Mouse (Mus musculus): ENCODE measurements around the gene Cdcp2. TPM values are rescaled to one million over a fixed set of nuclear protein-coding genes. Genes with fewer than 3 reads are reported as not detected.

Gene Cdcp2
- polyA plus RNA-seq, 1 experiment from 2014 or later, result not detected

GRCm38 (mm10) chr4:107082185-107082584 lies 14.5 kb upstream of the Cdcp2 start:
- no peak overlapping the region for H3K27ac ChIP-seq (ENCODE audit: low read depth, low read length)
- no peak for ATAC-seq (replicated peaks; ENCODE audit: low FRiP score)
- 79% methylated on average over 3 of the region's 3 CpGs for WGBS
- H3K9ac ChIP-seq (ENCODE audit: low read depth, low read length), result no peak overlapping the region
- no peak overlapping the region for H3K4me2 ChIP-seq
- no peaks in the 10 kb centered on the region for H3K27me3 ChIP-seq (replicated peaks; ENCODE audit: control insufficient read depth, insufficient read depth, low read length)
- H3K9me3 ChIP-seq (ENCODE audit: control insufficient read depth, low read length), result no peaks in the 10 kb centered on the region
- no peaks in the 10 kb centered on the region for H3K4me1 ChIP-seq (replicated peaks; ENCODE audit: control insufficient read depth, insufficient read depth, low read length)
- H3K36me3 ChIP-seq (ENCODE audit: control insufficient read depth, insufficient read depth, low read length), result no peaks in the 10 kb centered on the region
- no peak overlapping the region for H3K4me3 ChIP-seq (ENCODE audit: low read depth, low read length)
- DNase-seq (ENCODE audit: low spot score), result no peak

- Histone ChIP-seq H3K9me3 (ENCODE audit: control insufficient read depth, low read length) (no peaks in the 10 kb centered on the region), H3K4me1 (replicated peaks; ENCODE audit: control insufficient read depth, insufficient read depth, low read length) (no peaks in the 10 kb centered on the region), H3K27ac (ENCODE audit: low read depth, low read length) (no peak overlapping the region), H3K36me3 (ENCODE audit: control insufficient read depth, insufficient read depth, low read length) (no peaks in the 10 kb centered on the region), H3K4me2 (no peak overlapping the region), H3K4me3 (ENCODE audit: low read depth, low read length) (no peak overlapping the region), H3K9ac (ENCODE audit: low read depth, low read length) (no peak overlapping the region), H3K27me3 (replicated peaks; ENCODE audit: control insufficient read depth, insufficient read depth, low read length) (no peaks in the 10 kb centered on the region)
- WGBS, result 89% methylated on average over 4 of the region's 4 CpGs
- no peak for DNase-seq (ENCODE audit: low spot score)
- ATAC-seq (replicated peaks; ENCODE audit: low FRiP score), result no peak
Measured at GRCm38 (mm10) chr4:107083126-107083525, 13.6 kb upstream of the Cdcp2 start.

- no peak for DNase-seq (ENCODE audit: low spot score)
- Histone ChIP-seq H3K4me3 (ENCODE audit: low read depth, low read length) (no peak overlapping the region), H3K4me1 (replicated peaks; ENCODE audit: control insufficient read depth, insufficient read depth, low read length) (no peaks in the 10 kb centered on the region), H3K9me3 (ENCODE audit: control insufficient read depth, low read length) (no peaks in the 10 kb centered on the region), H3K36me3 (ENCODE audit: control insufficient read depth, insufficient read depth, low read length) (no peaks in the 10 kb centered on the region), H3K27me3 (replicated peaks; ENCODE audit: control insufficient read depth, insufficient read depth, low read length) (no peaks in the 10 kb centered on the region), H3K27ac (ENCODE audit: low read depth, low read length) (no peak overlapping the region), H3K9ac (ENCODE audit: low read depth, low read length) (no peak overlapping the region), H3K4me2 (no peak overlapping the region)
- ATAC-seq (replicated peaks; ENCODE audit: low FRiP score), result no peak
- WGBS, result 31% methylated on average over 1 of the region's 1 CpGs
Measured at GRCm38 (mm10) chr4:107084343-107084742, 12.3 kb upstream of the Cdcp2 start.

- Histone ChIP-seq H3K4me1 (replicated peaks; ENCODE audit: control insufficient read depth, insufficient read depth, low read length) (no peaks in the 10 kb centered on the region), H3K27me3 (replicated peaks; ENCODE audit: control insufficient read depth, insufficient read depth, low read length) (no peaks in the 10 kb centered on the region), H3K4me2 (no peak overlapping the region), H3K9ac (ENCODE audit: low read depth, low read length) (no peak overlapping the region), H3K27ac (ENCODE audit: low read depth, low read length) (no peak overlapping the region), H3K4me3 (ENCODE audit: low read depth, low read length) (no peak overlapping the region), H3K36me3 (ENCODE audit: control insufficient read depth, insufficient read depth, low read length) (no peaks in the 10 kb centered on the region), H3K9me3 (ENCODE audit: control insufficient read depth, low read length) (no peaks in the 10 kb centered on the region)
- DNase-seq (ENCODE audit: low spot score) (no peak), ATAC-seq (replicated peaks; ENCODE audit: low FRiP score) (no peak; the same call in 1 of the 2 replicates)
- 34% methylated on average over 6 of the region's 6 CpGs for WGBS
Measured at GRCm38 (mm10) chr4:107084858-107085257, 11.8 kb upstream of the Cdcp2 start.

- ATAC-seq (replicated peaks; ENCODE audit: low FRiP score), result no peak
- H3K27ac ChIP-seq (ENCODE audit: low read depth, low read length), result no peak overlapping the region
- H3K36me3 ChIP-seq (ENCODE audit: control insufficient read depth, insufficient read depth, low read length), result no peaks in the 10 kb centered on the region
- H3K4me3 ChIP-seq (ENCODE audit: low read depth, low read length), result no peak overlapping the region
- H3K4me2 ChIP-seq, result no peak overlapping the region
- H3K27me3 ChIP-seq (replicated peaks; ENCODE audit: control insufficient read depth, insufficient read depth, low read length), result no peaks in the 10 kb centered on the region
- no peak for DNase-seq (ENCODE audit: low spot score)
- peaks cover 3% of the 10 kb centered on the region for H3K4me1 ChIP-seq (replicated peaks; ENCODE audit: control insufficient read depth, insufficient read depth, low read length)
- H3K9me3 ChIP-seq (ENCODE audit: control insufficient read depth, low read length), result no peaks in the 10 kb centered on the region
- WGBS, result 83% methylated on average over 14 of the region's 14 CpGs
- no peak overlapping the region for H3K9ac ChIP-seq (ENCODE audit: low read depth, low read length)
Measured at GRCm38 (mm10) chr4:107091696-107092095, 5.0 kb upstream of the Cdcp2 start.

- no peak for DNase-seq (ENCODE audit: low spot score)
- no peaks in the 10 kb centered on the region for H3K36me3 ChIP-seq (ENCODE audit: control insufficient read depth, insufficient read depth, low read length)
- H3K4me2 ChIP-seq, result no peak overlapping the region
- no peaks in the 10 kb centered on the region for H3K9me3 ChIP-seq (ENCODE audit: control insufficient read depth, low read length)
- H3K4me1 ChIP-seq (replicated peaks; ENCODE audit: control insufficient read depth, insufficient read depth, low read length), result peaks cover 3% of the 10 kb centered on the region
- WGBS, result 72% methylated on average over 16 of the region's 16 CpGs
- no peak overlapping the region for H3K9ac ChIP-seq (ENCODE audit: low read depth, low read length)
- no peak for ATAC-seq (replicated peaks; ENCODE audit: low FRiP score)
- H3K4me3 ChIP-seq (ENCODE audit: low read depth, low read length), result no peak overlapping the region
- no peak overlapping the region for H3K27ac ChIP-seq (ENCODE audit: low read depth, low read length)
- no peaks in the 10 kb centered on the region for H3K27me3 ChIP-seq (replicated peaks; ENCODE audit: control insufficient read depth, insufficient read depth, low read length)
Measured at GRCm38 (mm10) chr4:107094484-107095187, 2.1 kb upstream of the Cdcp2 start.

- Histone ChIP-seq H3K9ac (ENCODE audit: low read depth, low read length) (no peak overlapping the region), H3K4me2 (no peak overlapping the region), H3K36me3 (ENCODE audit: control insufficient read depth, insufficient read depth, low read length) (no peaks in the 10 kb centered on the region), H3K27me3 (replicated peaks; ENCODE audit: control insufficient read depth, insufficient read depth, low read length) (no peaks in the 10 kb centered on the region), H3K4me1 (replicated peaks; ENCODE audit: control insufficient read depth, insufficient read depth, low read length) (peaks cover 3% of the 10 kb centered on the region), H3K9me3 (ENCODE audit: control insufficient read depth, low read length) (no peaks in the 10 kb centered on the region), H3K4me3 (ENCODE audit: low read depth, low read length) (no peak overlapping the region), H3K27ac (ENCODE audit: low read depth, low read length) (no peak overlapping the region; the same call in 1 of the 2 replicates)
- DNase-seq (ENCODE audit: low spot score) (peak; percentile 42), ATAC-seq (replicated peaks; ENCODE audit: low FRiP score) (no peak)
- WGBS, result 26% methylated on average over 6 of the region's 6 CpGs
Measured at GRCm38 (mm10) chr4:107096043-107096442, 648 bp upstream of the Cdcp2 start.

- H3K4me3 ChIP-seq (ENCODE audit: low read depth, low read length), result no peak overlapping the region
- H3K4me2 ChIP-seq, result no peak overlapping the region; the same call in 1 of the 2 replicates
- WGBS, result 51% methylated on average over 15 of the region's 15 CpGs
- no peak overlapping the region for H3K9ac ChIP-seq (ENCODE audit: low read depth, low read length)
- H3K27me3 ChIP-seq (replicated peaks; ENCODE audit: control insufficient read depth, insufficient read depth, low read length), result no peaks in the 10 kb centered on the region
- no peak overlapping the region for H3K27ac ChIP-seq (ENCODE audit: low read depth, low read length)
- no peaks in the 10 kb centered on the region for H3K9me3 ChIP-seq (ENCODE audit: control insufficient read depth, low read length)
- peaks cover 3% of the 10 kb centered on the region for H3K4me1 ChIP-seq (replicated peaks; ENCODE audit: control insufficient read depth, insufficient read depth, low read length)
- no peaks in the 10 kb centered on the region for H3K36me3 ChIP-seq (ENCODE audit: control insufficient read depth, insufficient read depth, low read length)
- DNase-seq (ENCODE audit: low spot score) (no peak), ATAC-seq (replicated peaks; ENCODE audit: low FRiP score) (no peak)
Measured at GRCm38 (mm10) chr4:107097871-107098270, 1.2 kb downstream of the Cdcp2 start.

- Histone ChIP-seq H3K27me3 (replicated peaks; ENCODE audit: control insufficient read depth, insufficient read depth, low read length) (no peaks in the 10 kb centered on the region), H3K9ac (ENCODE audit: low read depth, low read length) (no peak overlapping the region), H3K27ac (ENCODE audit: low read depth, low read length) (no peak overlapping the region), H3K4me3 (ENCODE audit: low read depth, low read length) (no peak overlapping the region), H3K36me3 (ENCODE audit: control insufficient read depth, insufficient read depth, low read length) (no peaks in the 10 kb centered on the region), H3K4me1 (replicated peaks; ENCODE audit: control insufficient read depth, insufficient read depth, low read length) (peaks cover 3% of the 10 kb centered on the region), H3K9me3 (ENCODE audit: control insufficient read depth, low read length) (no peaks in the 10 kb centered on the region), H3K4me2 (no peak overlapping the region)
- WGBS, result 70% methylated on average over 10 of the region's 10 CpGs
- DNase-seq (ENCODE audit: low spot score), result no peak
- no peak for ATAC-seq (replicated peaks; ENCODE audit: low FRiP score)
Measured at GRCm38 (mm10) chr4:107098375-107098774, 1.7 kb downstream of the Cdcp2 start.
